Mouse (Mus musculus) testis, adult 2 months (tissue): Measurements from ENCODE around the gene Psmg3.

Experiments used
- CTCF ChIP-seq: fragments of 200-500 bp; IDR thresholded peaks from 2 replicates; pipeline ENCODE4 v1.5.1; 2012; ENCODE audit warnings: low read depth, mild to moderate bottlenecking, inconsistent platforms, low read length, moderate library complexity; ENCODE audit not compliant: control insufficient read depth, insufficient read depth, insufficient replicate concordance
- POLR2A ChIP-seq: fragments of 200-500 bp; IDR thresholded peaks from 2 replicates; pipeline ENCODE4 v1.6.1; 2012; ENCODE audit warnings: low read depth, mild to moderate bottlenecking, inconsistent platforms, low read length, moderate library complexity; ENCODE audit not compliant: control insufficient read depth

- no peak for TF ChIP-seq CTCF
- no peak for TF ChIP-seq POLR2A
Observed at GRCm38 (mm10) chr5:139792966-139793337, 33.7 kb downstream of the Psmg3 start.
